Mouse (Mus musculus) mouse trophoblast stem cell (cell line): ENCODE measurements around the gene Dock3.
"Not testable (repeated sequence)": the region's sequence is repeated elsewhere in the genome, so short reads cannot be mapped to it uniquely, and the experiment has no call there.

Experiments
- in situ Hi-C, 2 experiments: fragments of 300-500 bp; cut with MseI, MboI; formaldehyde crosslinking; loops; 2 replicates in 1 of 2; 3 replicates in 1 of 2; pipeline ENCODE4 v1.15.1; 2025

The Dock3 gene

GRCm38 (mm10) chr9:107259571-107259970 lies 27.9 kb upstream of the Dock3 start:
- in situ Hi-C loops = no loop called here

DNA sequence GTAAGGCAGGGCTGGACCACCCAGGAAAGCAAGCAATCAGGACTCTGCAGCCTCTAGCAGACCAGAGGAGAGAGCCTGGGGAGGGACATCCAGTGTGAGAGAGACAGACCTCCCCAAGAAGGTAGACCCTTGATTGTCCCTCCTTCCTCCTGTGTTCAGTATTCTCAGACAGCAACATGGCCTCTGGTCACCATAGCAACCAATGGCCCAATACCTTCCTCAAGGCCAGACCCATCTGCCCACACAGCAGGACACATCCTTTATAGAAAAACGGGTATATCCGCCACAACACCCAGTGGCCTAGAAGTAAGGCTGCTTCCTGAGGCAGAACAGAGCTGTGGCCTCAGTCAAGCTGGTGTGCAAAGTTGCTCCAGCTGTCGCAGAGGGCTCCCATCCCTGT lies 23.9 kb upstream of the Dock3 start:
- in situ Hi-C loops = no loop called here

GRCm38 (mm10) chr9:107254925-107255324 lies 23.2 kb upstream of the Dock3 start:
- in situ Hi-C loops = no loop called here

GRCm38 (mm10) chr9:107254476-107254875 lies 22.8 kb upstream of the Dock3 start:
- in situ Hi-C loops = no loop called here

- in situ Hi-C loops = no loop called here
Measured at GRCm38 (mm10) chr9:107252164-107252563, 20.5 kb upstream of the Dock3 start.

DNA sequence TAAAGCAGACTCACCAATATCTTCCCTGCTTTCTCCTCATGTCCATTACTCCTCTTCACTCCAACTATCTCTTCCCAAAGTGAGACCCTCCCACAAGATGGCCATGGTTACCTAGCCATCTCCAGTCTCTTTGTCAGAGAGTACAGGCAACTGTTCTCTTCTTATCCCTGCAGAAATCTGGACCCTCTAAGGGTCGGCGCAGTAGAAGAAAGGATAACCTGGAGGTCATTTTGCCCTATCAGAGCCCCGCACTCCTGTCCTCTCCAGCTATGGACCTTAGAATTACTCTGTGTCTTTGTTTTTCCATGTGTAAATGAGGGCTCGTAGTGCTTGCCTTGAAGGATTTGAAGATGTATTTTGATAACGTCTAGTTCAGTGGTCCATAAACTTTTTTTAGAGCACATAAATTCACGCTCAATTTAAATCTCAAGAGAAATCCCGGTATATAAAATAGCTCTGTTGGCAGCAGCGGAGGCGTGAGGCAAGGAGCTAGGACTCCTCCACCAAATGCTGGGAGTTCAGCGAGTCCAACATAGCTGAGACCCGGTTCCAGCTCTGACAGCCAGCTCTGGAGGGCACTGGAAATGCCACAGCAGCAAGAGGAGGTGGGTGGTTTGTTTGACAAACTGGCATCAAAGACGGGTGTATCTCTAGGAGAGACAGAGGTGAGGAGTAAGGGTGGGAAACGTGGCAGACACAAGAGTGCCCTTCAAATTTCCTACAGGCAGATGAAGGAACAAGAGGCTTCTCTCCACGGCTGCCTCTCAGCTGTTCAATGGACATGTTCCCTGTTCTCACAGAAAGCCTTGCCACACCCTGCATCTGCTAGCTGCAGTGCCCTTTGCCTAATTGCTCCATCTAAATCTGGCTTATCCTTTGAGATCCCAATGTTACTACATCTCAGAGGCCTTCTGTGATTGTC lies 19.0 kb upstream of the Dock3 start:
- in situ Hi-C loops = no loop called here

GRCm38 (mm10) chr9:107249154-107249553 lies 17.4 kb upstream of the Dock3 start:
- in situ Hi-C loops = loop anchor here (5.0 to 10.0 kb wide), 2 partner anchors 43 to 86 kb away; partner anchors contain the start of gene Hemk1 (in 1 of the 2)

DNA sequence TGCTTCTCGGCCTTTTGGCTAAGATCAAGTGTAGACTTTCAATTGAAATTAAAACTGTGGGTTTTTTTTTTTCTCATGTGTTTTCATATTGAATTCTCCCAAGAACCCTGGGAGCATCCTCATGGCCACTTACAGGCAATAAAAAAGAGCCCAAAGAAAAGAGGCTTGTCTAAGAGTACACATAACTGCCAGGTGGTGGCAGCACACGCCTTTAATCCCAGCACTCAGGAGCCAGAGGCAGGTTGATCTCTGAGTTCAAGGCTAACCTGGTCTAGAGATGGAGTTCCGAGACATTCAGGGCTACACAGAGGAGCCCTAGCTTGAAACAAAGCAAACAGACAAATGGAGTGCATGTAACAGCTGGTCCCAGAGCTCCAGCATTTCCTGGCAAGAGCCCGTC lies 14.5 kb upstream of the Dock3 start:
- in situ Hi-C loops = loop anchor here (5.0 to 10.0 kb wide), 2 partner anchors 46 to 89 kb away; partner anchors contain the start of gene Hemk1 (in 1 of the 2)

- in situ Hi-C loops = loop anchor here (5.0 to 10.0 kb wide), 2 partner anchors 47 to 89 kb away; partner anchors contain the start of gene Hemk1 (in 1 of the 2)
Measured at GRCm38 (mm10) chr9:107245311-107245710, 13.6 kb upstream of the Dock3 start.

DNA sequence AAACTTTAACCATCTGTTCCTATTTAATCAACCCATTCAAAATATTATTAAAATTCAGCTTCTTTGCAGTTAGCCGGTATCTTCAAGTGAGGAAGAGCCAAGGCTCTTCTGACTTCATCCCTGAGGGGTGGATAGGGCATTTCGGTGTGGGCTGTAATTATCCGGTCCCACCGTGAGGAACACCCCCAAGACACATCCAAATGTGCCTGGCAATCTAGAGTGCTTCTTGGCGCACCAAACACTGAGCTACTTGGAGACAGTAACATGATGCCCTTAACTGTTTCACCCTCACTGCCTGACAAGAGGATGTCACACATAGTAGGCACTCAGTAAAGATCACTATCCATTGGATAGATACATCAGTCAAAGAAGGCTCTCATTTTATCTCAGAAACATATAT lies 4.4 kb upstream of the Dock3 start:
- in situ Hi-C loops = no loop called here

DNA sequence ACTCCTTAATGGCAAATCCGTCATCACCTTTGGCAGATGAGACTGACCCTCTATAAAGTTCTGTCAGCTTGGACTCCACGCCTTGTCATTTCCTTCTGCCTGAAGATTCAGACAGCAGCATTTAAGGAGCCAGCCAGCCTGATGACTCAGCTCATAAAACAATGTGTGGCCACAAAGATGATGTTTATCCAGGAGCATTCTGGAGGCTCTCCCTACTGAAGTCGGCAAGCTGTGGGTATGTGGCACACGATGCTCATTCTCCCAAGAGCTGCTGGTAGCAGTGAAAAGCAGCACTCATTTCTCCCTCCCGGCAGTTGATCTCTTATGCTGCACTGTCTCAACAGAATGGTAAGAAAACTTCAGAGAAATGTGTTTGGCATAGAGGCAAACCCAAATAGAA lies 3.6 kb upstream of the Dock3 start:
- in situ Hi-C loops = no loop called here

DNA sequence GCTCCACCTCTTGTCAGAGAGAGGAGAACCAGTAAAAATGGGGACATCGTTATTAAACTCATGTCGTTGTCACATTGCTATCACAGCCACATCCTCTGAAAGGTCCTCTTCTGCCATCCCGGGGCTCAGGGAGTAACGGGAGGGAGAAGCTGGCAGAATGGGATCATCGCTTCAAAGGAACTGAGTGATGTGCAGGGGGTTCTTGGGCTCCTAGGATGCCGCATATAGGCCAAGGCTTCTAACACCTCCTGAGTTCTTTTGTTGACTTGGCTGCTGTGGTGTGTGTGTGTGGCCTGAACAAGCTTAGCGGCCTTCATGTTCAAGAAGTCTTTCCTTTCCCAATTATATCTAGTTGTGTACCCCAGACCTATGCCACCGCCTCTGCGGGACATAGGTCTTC lies 431 bp upstream of the Dock3 start:
- in situ Hi-C loops = no loop called here

DNA sequence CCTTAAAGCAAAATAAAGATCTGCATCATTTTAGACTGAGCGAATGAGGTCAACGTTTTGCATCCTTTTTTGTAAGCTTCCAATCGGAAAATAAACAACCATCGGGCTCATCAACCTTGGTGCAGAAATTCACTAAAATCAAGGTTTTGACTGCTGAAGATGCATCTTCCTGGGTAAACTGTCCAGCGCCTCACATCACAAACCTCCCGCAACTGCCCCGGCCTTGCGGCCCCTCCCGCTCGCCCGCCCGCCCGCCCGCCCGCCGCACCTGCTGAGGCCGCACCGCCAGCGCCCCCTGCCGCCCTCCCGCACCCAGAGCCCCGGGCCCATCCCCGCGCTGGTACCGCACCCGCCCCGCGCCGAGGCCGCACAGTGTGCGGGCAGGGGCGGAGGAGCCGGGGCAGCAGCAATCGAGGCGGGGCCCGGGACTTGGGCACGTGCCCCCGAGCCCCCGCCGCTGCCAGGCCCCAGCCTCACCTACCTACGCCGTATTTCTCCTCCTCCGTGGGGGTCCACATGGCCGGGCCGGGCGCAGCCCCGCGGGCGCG lies 644 bp downstream of the Dock3 start:
- in situ Hi-C loops = no loop called here

DNA sequence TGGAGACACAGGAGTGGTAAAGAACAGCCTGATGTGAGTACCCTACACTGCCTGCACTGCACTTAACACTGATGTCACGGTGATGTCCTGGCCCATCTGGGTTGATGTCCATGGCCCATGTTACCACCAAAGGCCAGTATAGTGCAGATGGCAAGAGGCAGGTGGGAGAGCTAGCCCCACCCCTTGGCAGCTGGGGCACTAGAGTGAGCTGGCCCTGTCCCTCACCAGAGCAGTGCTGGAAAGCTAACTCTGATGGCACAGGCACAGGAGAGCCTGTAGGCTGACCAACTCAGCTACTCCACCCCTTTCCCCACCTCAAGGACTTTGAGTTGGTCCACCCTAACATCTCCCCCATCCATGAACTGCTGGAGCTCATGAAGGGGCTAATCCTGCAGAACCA lies 7.1 kb downstream of the Dock3 start:
- in situ Hi-C loops = loop anchor here in 1 of 2 experiments (10.0 kb wide), 1 partner anchor 250 kb away; no protein-coding TSS in a partner anchor

DNA sequence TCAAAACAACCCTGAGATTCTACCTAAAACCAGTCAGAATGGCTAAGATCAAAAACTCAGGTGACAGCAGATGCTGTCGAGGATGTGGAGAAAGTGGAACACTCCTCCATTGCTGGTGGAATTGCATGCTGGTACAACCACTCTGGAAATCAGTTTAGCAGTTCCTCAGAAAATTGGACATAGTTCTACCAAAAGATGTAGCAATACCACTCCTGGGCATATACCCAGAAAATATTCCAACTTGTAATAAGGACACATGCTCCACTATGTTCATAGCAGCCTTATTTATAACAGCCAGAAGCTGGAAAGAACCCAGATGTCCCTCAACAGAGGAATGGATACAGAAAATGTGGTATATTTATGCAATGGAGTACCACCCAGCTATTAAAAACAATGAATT lies 56.9 kb downstream of the Dock3 start:
- in situ Hi-C loops = not testable (repeated sequence)

DNA sequence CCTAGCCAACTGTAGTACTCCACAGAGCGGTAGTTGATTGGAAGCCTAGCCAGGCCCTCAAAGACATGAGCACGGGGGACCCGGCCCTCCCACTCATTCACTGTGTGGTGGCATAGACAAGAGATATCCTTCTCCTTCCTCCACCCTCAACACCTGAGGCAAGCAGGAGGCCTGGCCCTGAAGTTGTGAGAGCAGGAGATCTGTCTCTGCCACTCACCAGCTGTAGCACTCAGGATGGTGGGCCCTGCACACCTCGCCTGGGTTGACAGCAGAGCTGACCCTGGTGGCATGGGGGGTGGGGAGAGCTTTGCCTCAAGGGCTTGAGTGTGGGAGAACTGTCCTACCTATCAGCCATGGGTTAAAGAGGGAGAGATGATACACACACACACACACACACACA lies 65.9 kb downstream of the Dock3 start:
- in situ Hi-C loops = no loop called here

DNA sequence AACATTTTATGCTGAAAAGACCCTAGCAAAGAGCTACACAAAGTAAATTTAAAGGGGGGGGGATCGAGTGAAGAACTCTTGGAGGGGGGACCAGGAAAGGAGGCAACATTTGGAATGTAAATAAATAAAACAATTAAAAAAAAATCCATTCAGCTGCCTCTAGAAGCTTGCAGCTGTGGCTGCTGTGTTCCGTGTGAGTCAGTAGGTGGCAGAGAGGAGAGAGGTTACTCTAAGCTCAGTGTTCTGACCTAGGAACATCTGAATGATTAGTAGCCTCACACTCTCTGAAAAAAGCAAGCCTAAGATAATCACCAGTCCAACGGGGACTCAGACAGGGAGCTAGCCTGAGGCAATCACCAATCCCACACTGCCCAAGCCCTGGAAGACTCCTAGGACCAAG lies 66.9 kb downstream of the Dock3 start:
- in situ Hi-C loops = no loop called here

GRCm38 (mm10) chr9:107156388-107156787 lies 75.3 kb downstream of the Dock3 start:
- in situ Hi-C loops = not testable (repeated sequence)

DNA sequence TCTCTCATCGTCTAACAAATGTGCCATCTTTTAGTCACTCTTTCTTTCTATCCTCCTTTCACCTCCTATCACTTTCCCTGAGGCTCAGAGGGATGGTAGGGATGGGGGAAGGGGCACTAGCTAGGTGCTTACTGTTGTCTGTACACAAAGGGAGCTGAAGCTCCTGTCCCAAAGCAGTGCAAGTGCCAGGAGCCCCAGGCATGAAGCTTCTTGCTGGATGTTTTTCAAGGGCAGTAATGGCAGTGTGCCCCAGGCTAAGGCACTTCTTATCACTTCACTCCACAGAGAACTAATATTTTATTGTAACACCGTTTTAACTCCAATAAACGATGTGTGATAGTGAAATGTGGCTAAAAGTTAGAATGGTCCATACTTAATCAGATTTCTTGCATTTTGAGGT lies 118.9 kb downstream of the Dock3 start:
- in situ Hi-C loops = no loop called here

DNA sequence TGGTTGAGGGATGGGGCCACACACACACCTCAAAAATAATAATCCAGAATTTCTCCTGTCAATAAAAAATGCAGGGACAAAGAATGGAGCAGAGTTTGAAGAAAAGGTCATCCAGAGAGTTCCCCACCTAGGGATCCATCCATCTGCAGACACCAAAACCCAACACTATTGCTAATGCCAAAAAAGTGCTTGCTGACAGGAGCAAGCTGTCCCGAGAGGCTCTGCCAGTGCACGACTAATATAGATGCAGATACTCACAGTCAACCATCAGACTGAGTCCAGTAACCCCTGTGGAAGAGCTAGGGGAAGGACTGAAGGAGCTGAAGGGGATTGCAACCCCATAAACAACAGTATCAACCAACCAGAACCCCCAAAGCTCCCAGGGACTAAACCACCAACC lies 119.7 kb downstream of the Dock3 start:
- in situ Hi-C loops = no loop called here

DNA sequence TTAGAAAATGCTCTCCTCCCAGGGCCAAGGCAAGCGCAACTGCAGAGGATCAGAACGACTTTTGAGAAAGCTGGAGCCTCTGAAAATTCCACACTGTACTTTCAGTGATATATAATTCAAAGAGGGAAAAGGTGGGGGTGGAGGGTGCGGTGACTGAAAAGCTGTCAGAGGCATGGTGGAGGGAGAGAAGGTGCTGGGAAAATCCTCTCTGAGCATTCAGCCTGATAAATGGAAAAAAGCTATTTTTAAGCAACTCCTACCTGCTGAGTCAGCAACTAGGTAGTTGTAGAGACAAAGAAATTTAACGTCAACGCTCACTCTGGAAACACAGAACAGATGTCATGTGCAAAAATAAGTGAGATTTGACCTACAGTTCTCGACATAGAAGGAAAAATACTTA lies 132.2 kb downstream of the Dock3 start:
- in situ Hi-C loops = no loop called here

DNA sequence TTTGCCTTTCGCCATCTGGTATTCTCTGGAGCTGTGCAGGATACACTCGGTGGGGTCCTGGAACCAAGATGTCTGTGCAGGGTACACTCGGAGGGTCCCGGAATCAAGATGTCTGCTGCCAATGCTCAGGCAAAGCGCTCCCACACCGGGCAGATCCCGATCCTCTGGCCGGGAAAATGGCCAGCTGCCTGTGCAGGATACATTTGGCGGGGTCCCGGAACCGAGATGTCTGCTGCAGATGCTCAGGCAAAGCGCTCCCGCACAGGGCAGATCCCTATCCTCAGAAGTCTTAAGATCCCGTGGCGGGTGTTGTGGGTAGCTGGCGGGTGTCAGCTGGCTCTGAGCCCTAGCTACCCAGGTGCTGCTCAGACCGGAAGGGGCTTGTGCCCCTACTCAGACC lies 142.3 kb downstream of the Dock3 start:
- in situ Hi-C loops = not testable (repeated sequence)

DNA sequence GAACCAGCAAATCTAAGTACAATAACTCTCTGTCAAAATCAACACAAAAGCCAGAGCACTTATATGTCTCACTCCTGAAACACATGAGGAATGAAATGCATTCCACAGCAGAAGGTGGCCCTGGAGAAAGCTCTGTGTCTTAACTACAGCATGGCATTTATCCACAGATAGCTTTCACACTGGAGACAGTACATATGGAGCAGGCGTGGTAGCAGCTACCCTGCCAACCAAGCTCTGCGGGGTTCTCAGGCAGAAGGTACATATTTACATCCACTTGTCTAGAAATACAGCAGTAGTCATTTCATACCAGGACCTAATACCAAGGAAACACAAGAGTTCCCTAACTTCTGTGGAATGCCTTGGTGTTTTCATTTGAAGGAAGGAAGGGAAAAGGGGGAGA lies 144.2 kb downstream of the Dock3 start:
- in situ Hi-C loops = no loop called here
